Mouse (Mus musculus): ENCODE measurements around the gene Ppp1r14d. TPM values are rescaled to one million over a fixed set of nuclear protein-coding genes. Genes with fewer than 3 reads are reported as not detected.
A peak's percentile ranks its signal among the peaks of the same experiment; 100 is the strongest.

Gene Ppp1r14d
- not detected in 2 replicates for total RNA-seq (2021)
- long read RNA-seq, experiment 1: 0 reads
- long read RNA-seq, experiment 2: 0 reads

DNA sequence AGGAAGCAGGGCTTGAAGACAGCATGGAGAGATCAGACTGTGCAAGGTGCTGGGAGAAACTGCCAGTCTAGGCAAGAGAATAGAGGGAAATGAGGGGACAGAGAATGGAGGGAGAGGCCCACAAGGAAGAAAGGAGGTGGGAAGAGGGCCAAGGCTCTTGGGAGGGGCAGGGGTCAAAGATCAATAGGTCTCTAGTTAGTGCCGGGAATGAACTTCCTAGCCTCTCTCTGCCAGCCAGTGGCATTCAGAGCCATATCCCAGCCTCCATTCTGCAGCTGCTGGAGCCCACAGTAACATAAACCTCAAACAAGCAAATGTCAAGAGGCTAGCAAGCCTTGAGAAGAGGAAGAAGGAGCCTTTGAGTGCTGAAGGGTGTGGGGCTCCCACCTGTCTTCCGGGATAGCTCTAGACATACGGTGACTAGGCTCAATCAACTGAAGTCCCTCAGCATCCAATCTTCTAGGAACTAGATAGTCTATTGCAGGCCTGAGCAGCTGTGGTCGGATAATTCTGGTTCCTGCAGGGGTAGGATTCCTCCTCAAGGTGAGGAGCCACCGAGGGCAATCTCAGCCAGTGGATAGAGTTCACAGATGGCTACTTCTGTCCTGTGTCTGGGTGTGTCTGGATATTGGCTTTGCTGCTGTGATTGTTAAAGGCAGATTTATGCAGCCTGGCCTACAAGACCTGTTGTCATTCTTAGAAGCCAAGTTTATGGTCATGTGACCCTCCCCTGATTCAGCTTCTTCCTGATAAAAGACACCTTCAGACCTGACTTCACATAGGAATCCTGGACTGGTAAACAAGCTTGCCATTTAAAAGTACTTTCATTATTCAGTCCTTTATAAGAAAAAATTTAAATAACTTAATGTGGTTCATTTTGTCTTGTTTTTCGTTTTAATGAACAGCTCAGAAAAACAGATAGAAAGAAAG lies at the start of gene Ppp1r14d:
Ppp1r14d (minus strand) TSS at position 132 of the 930 bp plus-strand sequence.
- DNase-seq: no peak

DNA sequence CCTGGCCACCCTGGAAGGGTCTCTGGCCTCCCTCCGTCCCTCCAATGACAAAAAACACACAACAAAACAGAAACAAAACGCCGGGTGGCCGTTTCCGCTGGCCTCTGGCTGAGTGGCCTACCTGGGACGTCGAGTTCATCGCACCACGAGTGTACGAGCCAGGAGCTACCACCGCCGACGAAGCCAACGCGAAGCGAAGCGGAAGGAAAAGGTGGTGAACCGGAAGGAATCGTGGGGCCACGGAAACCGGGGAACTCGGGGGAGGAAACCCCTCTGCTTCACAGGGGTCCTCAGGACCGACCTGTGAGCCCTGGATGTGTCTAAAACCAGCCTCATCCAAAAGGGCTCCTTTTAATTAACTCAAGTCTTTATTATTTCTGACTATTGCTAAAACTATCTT lies 48.1 kb upstream of the Ppp1r14d start:
- DNase-seq: no peak

DNA sequence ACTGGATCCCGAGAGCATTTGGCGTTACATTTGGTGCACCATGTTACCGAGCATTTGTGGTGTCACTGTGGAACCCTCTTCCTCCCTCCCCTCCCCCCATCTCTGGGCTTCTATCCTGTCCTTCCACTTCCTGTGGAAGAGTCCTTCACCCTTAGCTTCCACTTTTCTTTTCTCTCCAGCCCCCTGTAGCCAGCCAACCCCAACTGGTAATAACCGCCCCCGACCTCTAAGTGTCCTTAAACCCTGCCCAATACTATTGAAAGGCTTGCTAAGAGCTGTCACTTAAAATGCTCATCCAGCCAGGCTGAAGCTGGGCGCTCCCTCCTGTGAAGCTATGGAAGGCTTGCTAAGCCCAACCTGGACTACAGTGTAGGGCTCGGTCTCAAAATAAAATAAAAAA lies 47.2 kb upstream of the Ppp1r14d start:
- no peak for DNase-seq

DNA sequence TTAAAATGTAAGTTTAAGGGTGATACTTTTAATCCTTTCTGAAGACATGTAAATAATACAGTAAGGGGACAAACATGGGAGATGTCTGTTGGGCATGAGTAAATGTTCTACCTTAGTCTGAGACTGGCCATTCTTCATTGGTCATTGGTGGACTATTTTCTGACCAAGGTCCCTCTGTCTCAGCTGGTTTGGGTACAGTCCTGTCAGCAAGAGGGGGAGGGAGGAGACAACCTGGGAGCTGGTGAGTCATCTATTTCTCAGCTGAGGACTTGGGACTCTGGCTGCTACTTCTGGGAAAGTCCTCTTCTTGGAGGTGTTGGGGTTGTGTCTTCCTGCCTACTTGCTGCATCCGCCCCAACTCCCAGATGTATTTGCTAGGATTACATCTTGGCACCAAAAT lies 44.4 kb upstream of the Ppp1r14d start:
- no peak for DNase-seq

DNA sequence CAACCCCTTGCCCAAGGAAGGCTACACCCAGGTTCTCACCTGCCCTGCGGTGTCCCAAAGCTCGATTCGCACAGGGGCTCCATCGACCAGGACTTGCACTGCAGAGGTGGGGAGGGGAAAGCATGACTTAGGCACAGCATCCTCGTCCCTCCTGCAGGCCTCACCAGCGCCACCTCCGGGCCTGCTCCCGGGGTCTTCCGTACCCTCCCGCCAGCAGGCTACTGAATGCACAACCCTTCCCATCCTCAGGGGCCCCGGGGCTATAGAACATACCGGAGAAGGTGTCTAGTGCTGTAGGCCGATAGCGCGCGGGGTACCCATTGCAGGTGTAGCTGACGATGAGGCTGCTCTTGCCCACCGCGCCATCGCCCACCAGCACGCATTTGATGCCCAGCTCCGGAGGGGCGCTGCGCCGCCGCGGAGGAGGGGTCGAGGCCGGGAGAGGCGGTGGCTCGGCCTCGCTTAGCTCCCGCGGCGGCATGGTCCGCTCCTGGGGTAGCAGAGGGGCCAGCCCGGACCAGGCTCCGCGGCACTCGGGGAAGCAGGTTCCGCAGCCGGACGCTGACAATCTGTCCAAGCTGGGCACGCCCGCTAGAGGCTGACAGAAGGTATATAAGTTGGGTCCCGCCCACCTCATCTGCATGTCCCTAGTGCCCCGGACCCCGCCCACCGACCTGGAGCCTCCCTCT lies 41.1 kb upstream of the Ppp1r14d start, which contains the start of gene Rhov:
Rhov (minus strand) TSS at position 630 of the 689 bp plus-strand sequence.
- peak; percentile 65 for DNase-seq

DNA sequence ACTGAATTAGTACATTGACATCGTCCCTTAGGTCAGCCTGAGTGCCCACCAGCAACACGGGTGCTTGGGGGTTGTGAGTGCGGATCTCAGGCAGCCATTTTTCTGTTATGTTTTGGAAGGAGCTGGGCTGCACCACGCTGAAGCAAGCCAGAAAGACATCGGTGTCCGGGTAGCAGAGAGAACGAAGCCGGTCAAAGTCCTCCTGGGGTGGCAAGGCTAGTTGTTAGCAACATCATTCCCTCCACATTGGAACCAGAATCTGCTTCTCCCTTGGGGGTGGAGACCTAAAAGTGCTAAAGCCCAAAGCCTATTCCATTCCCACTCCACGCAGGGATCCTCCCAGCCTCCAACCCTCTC lies 40.6 kb upstream of the Ppp1r14d start:
- no peak for DNase-seq

DNA sequence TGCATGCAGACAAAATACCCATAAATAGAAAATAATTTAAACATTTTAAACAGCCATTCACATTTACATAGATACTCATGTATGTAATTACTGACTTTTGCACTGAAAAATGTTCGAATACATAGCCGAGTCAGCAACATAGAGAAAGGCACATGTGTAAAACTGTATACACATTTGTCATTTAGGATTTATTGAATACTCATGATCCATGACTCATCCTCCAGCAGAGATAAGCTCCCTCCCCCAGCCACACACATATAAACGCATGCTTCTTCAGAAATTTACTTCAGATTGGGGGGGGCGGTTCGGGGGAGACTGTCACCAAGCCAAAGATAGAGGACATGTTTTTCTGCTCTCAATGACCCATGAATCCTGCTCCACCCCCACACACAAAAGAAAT lies 34.1 kb upstream of the Ppp1r14d start:
- DNase-seq: no peak

DNA sequence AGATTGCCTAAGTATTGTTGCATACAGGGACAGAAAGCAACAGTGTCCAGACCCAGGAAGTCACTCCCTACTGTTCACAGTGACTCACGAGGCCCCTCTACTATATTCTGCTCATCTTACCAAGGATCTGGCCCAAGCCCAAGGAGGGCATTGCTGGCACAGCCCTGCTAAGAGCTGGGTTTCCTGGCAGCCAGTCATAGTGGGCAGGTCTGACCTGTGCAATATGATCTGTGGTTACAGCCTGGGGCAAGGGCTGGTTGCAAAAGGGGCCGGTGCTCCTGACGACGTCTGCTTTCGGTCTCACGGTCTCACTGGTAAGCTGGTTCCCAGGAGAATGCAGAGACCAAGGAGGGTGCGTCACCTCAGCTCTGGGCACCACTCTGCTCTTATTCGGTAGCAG lies 33.3 kb upstream of the Ppp1r14d start:
- peak; percentile 95 for DNase-seq

DNA sequence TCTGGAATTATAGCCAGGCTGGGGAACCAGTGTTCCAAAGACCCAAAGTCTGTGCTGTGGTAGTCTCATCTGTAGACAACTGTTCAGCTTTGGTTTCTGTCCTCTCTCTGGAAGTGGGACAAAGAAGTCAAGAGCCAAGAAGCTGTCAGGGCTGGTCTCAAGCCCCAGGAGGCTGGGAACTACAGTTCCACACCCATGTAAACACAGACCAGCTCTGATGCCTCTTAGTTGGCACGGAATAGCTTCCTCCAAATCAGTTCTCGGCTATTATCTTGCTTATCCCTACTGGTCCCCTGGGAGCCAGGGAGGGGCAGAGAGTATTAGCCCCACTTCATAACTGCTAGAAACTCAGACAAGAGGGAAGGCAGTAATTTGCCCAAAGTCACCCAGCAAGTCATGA lies 31.6 kb upstream of the Ppp1r14d start:
- no peak for DNase-seq

DNA sequence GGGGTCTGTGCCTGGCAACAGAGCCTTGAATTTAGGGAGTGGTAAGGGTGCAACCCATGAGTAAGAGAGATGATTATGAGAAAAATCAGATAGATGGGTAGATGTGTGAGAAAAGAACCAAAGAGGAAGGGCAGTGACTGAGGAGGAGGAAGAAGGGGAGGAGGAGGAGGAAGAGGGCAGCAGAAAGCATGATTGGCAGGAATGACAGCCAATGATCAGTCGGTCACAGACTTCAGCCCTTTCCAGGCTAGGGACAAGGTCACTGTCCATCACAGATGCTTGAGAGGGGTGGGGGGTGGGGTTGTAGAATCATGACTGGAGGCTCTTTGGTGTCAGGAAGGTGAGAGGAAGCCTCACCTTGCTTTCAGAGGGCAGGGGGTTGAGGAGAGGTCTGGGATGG lies 30.8 kb upstream of the Ppp1r14d start:
- no peak for DNase-seq

DNA sequence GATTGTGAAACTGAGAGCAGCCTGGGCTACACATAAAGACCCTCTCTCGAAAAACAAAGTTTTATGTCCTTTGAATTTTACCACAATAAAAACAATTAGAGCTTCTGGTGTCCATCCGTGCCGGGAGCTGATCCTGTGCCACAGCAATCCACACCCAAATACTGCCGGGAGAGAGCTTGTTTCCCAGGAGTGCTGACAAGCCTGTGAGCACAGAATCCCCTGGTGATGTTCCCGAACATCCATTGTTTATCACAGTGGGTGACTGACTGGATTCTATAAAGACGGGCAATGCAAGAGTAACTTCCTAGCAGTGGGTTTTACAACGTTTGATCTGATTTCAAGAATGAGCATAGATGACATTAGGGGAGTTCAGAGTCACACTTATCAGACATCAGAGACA lies 25.3 kb upstream of the Ppp1r14d start:
- no peak for DNase-seq

DNA sequence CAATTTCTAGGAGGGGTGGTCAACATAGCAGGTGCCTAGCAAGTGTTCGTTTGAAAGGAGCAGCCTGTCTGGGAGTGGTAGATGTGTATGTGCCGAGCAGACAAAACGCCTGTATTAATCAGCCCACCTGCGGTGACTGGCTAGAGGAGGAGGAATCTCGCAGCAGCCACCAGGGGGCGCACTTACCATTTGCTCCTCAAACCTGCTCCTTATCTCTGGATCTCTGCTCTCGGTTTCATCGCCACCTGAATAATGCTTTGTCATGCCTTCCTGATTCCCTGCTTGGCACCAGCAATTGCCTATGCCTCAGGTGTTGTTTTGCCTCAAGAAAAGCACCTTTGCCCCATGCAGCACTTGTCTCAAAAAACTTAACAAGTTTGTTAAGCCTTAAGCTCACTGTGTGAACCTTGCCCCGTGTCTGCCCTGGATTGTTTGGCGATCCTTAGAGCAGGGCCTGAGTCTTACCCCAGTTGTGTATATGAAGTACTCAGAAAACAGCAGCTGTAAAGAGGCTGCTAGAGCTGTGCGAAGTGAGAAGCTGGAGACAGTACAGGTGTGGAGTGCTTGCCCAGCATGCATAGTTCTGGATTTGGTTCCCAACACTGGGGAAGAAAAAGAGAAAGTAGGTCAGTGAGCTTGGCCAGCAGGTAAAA lies 21.2 kb upstream of the Ppp1r14d start:
- DNase-seq: peak; percentile 94

DNA sequence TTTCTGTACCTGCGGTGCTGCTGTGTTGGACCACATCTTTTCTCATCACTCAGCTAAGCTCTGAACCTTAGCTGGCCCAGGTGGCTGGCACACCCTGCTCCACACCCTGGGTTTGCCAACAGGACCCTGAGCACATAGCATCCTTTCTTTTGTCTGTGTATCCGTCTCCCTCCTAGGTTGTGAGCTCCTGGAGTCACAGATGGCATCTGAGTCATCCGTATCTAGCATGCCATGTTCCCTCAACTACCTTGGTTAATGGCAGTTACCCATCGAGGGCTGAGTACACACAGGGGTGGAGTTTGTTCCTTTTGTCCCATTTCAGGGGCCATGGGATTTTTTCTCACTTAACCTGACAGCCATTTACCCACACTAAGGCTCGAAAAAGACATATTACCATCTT lies 20.7 kb upstream of the Ppp1r14d start:
- DNase-seq: no peak

DNA sequence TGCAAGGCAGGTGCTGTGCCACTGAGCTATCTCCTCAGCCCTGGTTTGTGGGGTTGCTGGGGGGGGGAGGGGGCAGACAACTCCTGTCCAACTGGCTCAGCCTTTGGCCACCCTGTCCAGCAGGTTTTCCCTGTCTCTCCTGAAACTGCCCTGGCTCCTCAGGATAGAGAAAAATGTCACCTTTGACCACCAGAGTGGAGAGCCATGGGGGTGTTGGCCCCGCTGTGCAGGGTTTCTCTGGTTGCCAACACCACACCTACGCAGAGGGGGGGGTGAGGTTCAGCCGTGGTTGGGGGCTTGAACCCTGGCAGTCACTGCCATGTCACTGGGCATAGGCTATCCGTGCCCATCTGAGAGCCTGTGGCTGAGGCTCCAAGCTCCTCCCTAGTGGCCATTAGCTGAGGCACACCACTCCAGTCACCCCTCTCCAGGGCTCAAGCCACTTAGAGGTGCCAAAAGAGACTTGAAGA lies 19.9 kb upstream of the Ppp1r14d start:
- DNase-seq: no peak

DNA sequence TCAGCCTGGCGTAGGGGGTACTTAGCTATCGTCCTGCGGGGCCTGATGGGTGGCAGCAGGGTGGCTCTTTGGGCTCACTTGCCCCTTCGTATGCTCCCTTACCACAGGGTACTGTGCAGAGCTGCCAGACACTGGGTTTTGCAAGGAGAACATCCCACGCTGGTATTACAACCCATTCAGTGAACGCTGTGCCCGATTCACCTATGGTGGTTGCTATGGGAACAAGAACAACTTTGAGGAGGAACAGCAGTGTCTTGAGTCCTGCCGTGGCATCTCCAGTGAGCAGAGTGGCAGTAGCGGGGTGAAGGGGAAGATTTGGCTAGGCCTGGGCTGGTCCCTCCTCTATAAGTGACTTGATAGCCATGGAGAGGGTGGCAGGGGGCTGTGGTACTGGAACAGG lies 18.2 kb upstream of the Ppp1r14d start:
- DNase-seq: no peak

DNA sequence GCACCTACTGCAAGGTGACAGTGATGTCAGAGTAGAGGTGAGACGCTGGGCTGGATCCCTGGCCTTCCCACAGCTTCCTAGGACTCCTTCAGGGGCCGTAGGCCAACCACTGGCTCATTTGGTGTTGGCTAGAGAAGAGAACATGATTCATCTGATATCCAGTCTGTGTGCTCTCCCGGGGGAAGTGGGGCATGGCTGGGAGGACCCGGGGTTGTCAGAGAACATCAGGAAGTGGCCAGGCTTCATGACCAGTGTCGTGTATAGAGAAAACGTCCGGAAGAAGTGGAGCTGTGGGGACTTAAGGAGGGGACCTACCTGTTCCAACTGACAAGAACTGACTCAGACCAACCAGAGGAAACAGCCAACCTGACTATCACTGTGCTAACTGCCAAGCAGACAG lies 15.5 kb upstream of the Ppp1r14d start:
- DNase-seq: no peak

DNA sequence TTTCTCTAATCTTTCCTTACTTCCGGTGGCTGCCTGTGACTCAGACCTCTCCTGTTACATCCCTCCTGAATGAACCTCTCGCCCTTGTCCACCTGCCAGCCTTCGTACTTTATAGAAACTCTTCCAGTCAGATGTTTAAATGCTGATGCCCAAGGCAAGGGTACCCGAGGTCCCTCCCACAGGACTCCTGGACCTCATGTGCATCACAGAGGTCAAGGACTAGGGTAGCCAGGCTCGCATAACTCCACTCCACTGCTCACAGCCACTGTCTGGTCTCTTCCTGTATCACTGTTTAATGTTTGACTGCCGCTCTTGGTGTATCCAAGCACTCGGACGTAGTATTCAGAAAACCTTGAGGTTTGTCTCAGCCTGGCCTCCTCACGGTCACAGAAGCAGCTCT lies 12.8 kb upstream of the Ppp1r14d start:
- no peak for DNase-seq

DNA sequence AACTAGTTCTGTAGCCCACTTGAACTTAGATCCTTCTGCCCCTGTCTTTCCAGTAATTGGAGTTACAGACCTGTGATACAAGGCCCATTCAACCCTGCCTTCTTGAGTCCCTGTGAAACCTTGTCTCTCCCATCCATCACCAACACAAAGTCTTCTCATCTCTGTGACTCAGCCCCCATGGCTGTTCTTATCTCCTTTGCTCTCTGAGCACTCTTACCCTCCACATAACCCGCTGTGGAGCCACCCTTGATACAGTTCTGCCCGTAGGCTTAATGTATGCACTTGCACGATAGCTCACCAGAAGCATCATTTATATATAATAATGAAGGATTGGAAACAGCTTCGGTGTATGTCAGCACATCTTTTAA lies 11.1 kb upstream of the Ppp1r14d start:
- DNase-seq: no peak

DNA sequence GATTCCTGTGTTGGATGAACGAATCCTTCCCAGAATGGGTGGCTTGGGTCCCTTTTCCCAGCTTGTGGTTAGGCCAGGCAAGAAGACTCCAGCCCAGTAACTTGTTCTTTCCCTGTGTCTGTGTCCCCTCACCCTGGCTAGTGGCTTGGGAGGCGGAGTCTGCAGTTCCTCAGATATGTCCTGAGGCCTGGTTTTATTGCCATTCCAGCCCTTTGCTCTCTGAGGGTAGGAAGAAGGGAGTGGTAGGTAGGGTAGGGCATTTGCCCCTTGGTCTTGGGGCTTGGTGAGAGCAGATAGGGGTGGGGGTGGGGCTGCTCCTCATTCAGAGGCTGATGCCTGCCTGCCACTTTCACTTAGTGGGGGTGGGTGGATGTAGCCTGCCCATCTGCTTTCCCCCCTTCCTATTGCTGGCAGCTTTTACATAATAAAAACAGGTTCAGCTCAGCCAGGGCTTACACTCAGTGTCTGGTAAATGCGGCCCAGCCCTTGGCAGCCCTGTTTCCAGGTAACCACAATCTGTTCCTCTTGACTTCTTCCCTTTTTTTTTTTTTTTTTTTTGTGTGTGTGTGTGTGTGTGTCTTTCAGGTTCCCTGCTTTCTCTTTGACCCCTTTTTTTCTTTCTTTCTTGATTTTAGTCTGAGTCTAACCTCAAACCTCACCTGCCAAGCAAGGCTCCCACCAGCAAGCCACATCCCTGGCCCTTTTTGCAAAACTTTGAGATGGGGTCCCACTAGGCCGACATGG lies 10.5 kb upstream of the Ppp1r14d start:
- DNase-seq: no peak

DNA sequence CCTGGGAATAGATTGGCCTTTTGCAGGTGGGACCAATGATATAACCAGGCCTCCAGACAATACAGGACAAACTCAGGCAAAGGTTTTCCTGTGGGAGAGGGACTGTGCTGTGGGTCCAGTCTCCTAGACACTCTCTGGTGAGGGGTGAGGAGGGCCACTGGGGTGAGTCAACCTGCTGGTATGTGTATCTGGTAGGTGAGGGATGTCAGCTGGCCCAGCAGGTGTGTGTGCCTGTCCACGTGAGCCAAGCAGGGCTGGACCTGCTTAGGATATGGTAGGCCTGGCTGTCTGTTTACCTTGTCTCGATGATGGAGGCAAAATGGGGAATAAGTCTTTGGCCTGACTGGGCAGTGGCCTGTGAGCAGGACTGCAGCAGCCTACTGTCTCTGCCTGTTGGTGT lies 9.0 kb upstream of the Ppp1r14d start:
- no peak for DNase-seq

DNA sequence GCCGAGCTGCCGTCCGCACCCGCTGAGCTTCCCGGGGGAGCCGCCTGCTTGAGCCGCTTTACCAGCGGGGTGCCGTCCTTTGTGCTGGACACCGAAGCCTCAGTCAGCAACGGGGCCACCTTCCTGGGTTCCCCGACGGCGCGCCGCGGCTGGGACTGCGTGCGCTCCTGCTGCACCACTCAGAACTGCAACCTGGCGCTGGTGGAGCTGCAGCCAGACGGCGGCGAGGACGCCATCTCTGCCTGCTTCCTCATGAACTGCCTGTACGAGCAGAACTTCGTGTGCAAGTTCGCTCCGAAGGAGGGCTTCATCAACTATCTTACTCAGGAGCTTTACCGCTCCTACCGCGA lies 8.1 kb upstream of the Ppp1r14d start:
- DNase-seq: peak; percentile 49

DNA sequence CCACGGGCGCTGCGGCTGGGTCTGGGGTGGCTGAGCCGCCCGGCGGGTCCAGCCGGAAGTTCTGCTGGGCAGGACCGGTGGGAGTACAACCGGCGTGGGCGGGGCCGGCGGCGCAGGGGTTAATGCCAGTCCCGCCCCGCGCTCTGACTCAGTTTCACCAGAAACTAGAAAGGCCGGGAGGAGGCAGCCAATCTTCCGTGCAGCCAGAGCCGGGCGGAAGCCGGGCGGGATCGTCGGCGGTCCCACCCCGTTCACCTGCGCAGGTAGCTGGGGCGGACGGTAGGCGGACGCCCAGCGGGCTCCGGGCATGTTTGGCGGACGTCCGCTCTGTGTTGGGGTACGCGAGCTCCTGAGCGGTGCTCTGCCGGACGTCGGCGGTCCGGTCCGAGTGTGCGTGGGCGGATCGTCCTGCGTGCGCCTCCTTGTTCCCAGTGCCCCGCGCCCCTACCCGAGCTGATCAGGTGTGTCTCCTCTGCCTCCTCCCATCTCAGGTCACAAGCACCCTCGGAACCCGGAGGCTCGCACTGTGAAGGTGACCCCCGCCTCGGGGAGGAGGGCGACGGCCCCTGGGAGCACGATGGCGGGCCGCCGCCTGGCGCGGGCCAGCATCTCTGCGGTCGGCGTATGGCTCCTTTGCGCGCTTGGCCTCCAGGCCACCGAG lies 7.6 kb upstream of the Ppp1r14d start, which contains the start of gene Spint1:
Spint1 (plus strand) TSS at position 153 of the 661 bp plus-strand sequence.
- peak; percentile 34 for DNase-seq
